Mouse (Mus musculus) skeletal muscle tissue, adult 2 months (tissue): ENCODE data around the gene Dda1.
A peak's percentile ranks its signal among the peaks of the same experiment; 100 is the strongest.

Source experiments
- DNase-seq: peaks from one replicate; pipeline ENCODE4 v3.0.0-alpha.2; 2012; ENCODE audit warnings: low read depth, low spot score

The Dda1 gene

DNA sequence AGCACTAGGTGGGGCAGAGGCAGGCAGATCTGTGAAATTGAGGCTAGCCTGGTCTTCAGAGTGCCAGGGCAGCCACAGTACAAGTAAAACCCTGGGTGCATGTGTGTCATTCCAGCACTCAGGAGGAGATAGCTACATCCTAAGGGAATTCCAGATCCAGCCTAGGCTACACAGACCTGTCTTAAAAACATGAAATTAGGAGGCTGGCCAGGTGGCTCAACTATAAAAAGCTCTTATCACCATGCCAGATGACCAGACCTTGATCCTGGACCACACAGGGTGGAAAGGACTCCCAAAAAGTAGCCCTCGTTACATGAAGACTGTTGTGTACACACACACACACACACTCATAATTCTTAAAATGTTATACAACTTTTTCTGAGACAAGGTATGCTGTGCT is 998 bp upstream of the Dda1 start:
- no peak for DNase-seq

DNA sequence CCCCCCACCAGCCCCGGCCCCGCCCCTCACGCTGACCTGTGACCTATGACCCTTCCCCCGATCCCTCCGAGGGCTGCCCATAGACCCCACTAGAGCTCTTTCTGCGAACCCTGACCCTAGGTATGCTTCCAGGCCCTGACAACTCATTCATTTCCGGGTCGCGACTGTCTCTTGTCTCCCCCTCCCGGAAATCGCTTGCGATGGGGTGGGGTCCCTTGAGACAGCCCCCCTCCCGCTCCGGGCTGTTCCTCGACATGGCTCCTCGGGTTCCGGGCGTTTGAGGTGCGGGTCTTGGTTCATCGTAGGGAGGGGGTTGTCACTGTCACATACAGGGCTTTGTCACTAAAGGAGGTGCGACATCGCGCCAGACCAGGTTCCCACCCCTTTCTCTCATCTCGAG is 412 bp downstream of the Dda1 start:
- DNase-seq: no peak

DNA sequence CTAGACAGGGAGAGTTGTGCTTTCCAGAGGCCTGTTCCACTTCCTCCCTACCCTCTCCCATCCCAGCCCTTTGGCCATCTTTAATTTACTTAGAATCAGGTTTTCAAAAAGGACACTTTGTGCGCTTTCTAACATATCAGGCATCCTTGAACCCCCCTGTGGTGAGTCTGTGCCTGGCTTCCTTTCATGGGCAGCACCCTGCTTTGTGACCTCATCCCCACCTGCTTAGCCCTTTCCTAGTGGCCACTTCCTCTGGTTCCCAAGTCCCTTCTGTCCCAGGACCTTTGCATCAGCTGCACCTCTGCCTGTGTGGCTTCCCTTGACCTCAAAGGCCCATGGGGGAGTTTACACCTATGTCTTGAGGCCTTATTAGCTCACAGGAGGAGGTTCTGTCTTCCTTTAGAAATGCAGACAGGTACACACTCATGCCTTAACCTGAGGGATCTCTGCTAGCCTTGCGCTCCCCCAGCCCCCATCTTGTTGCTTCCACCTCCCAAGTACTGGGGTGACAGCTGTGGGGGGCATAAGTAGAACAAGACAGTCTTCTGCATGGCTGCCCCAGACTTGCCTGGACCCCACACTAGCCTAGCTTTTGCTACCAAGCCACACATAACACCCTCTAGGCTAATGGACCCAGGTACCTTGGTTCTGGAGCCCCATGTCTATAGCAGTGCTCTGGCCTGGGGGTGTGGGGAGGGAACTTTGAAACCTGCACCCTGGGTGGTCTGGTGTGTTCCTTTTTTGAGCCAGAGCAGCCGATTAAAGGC is 1.3 kb downstream of the Dda1 start:
- no peak for DNase-seq

DNA sequence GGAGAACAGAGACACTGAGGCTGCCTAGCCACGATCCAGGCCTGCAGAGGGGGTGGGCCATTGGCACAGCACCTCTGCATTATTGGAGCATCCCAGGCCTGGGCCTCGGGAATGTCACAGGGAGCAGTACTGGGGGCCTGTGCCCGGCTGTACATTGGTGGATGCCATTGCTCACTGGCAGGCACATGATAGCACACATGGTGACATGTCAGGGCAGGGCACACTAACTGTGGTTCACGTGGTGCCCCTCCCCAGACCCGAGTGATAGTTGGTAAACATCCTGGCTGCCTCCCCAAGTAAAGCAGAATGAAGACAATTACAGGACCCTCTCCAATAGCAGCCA is 1.9 kb downstream of the Dda1 start:
- DNase-seq: no peak

DNA sequence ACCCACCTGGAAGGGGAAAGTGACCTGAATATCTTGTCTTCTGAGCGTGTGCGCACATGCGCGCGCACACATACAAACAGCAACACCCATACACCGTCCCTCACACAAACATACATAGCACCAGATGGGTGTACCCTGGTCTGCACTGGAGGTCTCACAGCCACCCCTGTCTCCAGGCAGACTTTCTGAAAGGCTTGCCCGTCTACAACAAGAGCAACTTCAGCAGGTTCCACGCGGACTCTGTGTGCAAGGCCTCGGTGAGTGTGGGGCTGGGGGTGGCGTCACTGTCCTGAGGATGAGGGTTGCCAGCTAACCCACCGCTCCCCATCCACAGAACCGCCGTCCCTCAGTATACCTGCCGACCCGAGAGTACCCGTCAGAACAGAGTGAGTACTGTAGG is 2.9 kb downstream of the Dda1 start:
- no peak for DNase-seq

DNA sequence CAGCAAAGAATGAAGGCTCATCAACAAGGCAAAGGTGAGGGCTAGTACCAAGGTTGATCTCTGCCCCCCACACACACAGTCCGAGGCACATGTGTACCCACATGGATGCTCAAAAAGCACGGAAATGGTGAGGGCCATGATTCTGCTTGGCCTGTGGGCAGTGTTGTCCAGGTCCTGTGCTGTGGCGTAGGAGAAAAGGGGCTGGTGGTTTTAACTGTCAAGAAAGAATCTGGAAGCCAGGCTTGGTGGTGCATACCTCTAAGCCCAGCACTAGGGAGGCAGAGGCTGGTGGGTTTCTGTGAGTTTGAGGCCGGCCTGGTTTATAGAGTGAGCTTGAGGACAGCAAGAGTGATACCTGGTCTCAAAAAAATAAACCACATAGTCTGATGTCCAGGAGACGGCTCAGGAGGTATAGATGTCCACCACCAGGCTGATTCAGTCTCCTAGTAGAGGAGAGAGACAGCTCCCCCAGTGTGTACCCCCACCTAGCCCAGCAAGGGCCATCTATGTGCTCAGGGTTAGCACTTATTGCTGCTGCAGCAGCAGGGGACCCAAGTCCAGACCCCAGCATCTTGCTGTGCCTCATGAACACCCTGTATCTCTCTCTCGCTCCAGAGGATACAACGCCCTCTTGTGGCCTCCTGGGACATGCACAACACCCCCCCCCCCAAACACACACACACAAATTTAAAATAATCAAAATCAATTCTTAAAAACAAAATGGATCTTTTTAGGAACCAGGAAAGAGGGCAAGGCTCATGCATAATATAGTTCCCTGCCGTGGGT is 3.8 kb downstream of the Dda1 start:
- DNase-seq: no peak

DNA sequence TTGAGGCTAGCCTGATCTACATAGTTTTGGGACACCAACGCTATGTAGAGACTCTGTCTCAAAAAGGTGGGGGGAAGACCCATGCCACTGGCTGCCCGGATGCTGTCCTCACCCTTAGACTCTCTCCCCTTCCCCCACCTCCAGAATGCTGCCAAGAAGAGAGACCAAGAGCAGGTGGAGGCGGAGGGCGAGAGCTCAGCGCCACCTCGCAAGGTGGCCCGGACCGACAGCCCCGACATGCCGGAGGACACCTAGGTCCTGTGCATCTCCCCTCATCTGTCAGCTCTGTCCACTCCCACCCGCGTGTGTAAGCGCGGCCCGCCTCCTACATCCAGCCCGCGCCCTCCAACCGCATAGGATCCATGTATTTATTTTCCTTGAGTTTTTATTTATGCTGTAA is 5.3 kb downstream of the Dda1 start:
- no peak for DNase-seq

DNA sequence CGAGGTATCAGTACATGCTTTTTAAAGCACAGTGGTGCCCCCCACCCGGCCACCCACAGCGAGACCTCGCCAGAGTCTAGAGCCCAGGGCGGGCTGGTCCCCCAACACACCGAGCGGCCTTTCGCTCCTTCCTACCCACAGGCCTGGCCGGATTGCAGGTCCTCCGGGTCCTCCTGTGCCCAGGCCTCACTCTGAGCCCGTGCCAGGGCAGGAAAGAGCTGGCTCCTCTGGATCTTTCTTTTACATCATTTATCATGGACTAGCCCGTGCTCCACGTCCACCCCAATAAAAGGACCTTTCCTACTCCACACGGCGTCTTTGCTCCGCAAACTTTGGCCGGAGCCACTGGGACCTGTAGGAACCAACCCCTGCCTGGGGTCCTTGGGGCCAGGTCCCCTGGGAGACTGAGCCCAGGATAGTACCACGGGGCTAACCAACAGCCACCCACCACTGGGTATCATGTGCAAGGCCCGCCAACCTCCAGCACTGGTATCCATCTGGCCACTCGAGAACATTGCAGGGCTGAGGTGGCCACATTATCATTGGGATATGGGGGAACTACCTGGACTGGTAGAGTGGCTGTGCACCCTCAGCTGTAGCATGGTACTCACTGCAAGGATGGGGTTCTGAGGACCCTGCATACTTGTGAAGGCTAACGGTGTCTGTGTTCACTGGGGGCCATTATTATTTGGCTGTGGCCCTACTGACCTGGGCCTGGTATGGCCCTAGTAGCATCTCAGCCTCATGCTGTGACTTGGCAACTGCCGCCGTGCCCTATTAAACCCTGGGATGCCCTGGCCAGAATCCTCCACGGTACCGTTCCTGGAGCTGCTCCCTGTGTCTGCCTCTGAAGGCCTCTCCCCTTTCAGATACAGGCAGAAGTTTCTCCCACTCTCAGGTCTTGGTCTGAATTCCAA is 6.0 kb downstream of the Dda1 start:
- DNase-seq: no peak

DNA sequence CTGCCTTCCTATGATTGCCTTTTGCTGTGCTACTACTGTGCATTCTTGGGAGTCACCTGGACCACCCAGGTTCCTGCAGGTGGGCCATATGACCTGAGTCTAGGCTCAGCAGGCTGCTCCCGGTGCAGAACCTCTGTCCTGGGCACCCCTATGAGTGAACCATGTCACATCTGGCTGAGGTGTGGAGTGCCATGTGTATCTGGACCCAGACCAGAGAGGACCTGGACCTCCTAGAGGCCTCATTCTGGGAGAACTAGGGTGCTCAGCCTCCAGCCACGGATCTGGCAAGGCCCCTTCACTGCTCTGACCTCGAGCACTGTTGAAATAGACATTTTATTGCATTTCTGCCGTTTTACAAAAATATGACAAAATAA is 6.7 kb downstream of the Dda1 start:
- DNase-seq: no peak

DNA sequence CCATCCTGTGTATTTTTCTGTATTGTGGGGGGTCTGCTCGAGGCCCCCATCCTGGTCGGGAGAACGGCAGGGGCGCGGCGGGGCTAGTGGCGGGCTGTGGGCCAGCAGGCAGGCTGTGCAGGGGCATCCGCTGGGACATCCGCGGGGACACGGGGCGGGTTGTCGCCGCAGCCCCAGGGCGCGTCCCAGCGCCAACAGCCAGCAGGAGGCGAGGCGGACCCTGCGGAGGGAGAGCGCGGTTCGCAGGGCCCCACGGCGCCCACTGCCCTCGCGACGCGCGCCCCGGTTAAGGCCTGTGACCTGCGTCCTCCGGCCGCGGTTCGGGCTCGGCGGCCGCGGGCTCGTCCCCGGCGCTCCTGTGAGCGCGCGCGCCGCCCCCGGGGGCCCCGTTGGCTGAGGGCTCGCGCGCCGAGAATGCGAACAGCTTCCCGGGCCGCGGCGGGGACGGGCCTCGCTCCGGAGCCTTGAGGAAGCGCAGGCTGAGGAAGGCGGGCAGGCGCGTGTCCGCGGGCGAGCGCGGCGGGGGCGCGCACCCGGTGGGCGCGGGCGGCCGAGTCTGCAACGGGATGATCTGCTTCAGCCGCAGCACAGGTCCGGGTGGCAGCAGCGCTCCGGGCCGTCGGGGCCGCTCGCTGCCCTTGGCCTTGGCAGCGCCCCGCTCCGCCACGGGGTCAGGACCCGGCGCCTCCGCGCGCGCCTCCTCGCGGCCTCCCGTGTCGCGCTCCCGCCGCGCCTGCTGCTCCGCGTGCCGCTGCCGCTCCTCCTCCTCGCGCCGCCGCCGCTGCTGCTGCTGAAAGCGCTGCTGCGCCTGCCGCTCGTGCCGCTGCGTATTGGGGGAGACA is 7.3 kb downstream of the Dda1 start:
- DNase-seq: no peak

DNA sequence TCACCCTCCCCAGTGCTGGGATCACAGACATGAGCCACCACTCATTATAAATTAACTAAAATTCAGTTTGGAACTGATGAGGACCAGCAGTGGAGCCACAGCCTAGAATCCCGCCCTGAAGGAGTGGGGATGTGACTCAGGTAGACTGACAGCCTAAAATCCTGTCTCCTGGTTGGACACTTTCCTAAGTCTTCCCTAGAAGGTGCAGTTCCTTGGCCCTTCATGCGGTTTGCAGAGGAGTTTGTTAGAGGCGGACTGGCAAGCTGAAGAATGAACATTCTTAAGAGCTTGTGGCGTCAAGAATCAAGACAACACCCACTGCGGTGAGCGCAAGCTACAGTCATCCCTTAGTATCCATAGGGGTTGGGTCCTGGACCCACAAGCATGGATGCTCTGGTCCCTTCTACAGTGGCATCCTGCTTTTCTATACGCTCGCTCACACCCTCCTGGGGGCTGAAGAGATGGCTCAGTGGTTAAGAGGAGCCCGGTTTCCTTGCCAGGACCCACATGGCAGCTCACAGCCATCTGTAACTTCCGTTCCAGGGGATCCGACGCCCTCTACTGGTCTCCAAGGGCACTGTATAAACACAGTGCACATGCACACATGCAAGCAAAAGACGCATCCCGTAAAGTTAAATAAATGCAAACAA is 8.3 kb downstream of the Dda1 start:
- DNase-seq: no peak

DNA sequence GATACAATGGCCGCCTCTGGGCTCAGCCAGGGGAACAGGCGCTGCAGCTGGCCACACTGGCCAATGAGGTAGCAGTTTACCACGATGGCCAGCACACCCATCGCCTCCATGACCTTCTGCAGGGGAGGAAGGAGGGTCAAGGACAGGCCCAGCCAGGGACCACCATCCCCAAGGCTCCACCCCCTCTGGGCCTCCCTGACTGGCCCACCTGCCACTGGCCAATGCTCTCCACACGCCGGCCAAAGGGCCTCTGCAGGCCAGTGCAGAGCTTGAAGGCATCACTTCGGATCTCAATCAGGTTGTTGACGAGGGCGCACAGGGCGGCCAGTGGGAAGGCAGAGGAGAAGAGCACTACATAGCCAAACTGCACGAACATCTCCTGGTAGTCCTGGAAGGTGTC is 9.9 kb downstream of the Dda1 start:
- DNase-seq: no peak

DNA sequence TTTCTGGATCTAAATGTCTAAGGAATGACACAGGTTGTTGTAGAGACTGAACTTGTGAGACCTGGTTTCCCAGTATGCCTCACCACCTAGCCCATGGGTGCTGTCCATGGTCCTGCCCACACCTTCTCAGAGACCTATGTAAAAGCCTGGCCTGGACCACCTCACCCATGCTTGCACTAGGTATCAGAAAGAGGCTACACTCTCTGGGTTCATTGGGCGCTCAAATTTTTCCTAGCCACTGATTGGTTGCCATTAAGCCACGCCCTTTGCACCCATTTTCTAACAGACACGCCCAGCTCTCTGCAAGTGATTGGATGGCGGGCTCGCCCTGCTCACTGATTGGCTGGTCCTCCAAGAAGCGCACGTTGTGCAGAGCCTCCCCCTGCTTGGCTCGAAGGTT is 14.9 kb downstream of the Dda1 start:
- no peak for DNase-seq

DNA sequence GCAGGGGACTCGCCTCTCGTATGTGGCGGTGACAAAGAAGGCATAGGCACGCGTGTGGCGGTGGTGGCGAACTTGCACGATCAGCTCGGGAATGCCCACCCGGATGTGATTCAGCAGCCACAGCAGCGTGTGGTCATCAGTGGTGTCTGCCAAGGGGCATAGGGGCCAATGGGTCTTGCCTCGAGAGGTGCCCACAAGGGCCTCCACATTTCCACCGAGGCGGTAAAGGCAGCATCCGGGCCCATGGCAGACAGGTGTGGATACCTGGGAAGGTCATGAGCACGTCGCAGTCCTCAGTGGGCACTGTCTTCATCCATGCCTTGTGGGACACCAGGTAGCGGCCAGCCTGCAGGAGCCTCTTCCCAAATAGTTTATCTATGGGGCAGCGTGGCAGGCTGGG is 15.7 kb downstream of the Dda1 start:
- DNase-seq: no peak

DNA sequence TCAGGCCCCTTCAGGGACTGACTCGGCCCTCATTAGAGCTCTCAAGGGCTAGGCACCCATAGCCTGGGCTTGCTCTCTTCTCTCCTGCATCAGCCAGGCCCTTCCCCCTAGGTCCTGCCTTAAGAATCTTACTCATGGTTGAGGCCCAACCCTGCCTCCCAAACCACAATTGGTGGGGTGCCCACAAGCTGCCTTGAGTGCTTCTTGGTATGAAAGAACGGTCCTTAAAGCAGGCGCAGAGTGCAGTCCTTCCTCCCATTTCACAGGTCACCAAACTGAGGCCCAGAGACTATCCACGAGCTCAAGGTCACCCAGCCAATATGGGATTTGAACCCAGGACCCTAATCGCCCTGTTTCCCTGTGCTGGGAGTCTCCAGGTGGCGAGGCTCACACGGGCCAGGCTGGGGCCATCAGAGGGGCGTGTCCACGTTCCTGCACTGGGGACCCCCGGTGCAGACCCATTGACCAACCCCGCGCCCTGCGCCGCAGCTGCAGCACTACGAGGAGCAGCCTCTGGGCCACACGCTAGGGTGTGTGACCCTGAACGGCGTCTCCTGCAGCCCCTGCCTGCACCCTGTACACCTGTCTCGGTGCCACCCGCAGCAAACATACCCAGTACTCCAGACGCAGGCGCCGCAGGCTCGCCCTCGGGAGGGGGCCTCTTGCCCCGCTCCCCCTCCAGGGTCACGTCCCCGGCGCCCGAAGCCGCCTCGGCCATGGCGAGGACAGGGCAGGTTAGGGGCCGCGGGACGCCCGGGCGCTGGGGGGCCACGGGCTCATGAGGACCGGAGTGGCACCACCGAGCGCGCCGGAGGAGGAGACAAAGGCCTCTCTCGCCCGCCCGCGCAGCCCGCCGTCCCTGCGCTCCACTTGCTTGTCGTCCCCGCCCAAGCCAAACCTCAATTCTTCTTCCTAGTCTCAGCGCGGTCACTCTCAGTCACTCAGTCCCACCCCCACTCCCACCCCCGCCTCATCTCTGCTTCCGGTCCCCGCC is 16.4 kb downstream of the Dda1 start, which contains the start of gene Ano8:
Ano8 (minus strand) TSS at position 822 of the 994 bp plus-strand sequence.
- DNase-seq: no peak

DNA sequence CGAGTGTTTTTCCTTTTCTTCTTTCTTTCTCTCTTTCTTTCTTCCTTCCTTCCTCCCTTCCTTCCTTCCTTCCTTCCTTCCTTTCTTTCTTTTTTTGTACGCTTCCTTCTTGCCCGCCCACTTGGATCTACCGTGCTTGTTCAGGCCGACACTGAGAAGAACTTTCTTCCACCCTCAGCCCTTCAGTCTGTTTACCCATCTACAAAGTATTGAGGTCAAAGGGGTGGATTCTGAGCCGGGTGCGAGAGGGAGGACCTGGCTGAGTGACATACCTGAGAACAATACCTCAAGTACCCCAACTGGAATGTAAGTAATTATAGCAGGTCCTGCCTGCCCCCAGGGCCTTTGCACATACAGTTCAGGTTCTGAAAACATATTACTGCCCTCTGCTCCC is 17.1 kb downstream of the Dda1 start:
- DNase-seq: no peak

DNA sequence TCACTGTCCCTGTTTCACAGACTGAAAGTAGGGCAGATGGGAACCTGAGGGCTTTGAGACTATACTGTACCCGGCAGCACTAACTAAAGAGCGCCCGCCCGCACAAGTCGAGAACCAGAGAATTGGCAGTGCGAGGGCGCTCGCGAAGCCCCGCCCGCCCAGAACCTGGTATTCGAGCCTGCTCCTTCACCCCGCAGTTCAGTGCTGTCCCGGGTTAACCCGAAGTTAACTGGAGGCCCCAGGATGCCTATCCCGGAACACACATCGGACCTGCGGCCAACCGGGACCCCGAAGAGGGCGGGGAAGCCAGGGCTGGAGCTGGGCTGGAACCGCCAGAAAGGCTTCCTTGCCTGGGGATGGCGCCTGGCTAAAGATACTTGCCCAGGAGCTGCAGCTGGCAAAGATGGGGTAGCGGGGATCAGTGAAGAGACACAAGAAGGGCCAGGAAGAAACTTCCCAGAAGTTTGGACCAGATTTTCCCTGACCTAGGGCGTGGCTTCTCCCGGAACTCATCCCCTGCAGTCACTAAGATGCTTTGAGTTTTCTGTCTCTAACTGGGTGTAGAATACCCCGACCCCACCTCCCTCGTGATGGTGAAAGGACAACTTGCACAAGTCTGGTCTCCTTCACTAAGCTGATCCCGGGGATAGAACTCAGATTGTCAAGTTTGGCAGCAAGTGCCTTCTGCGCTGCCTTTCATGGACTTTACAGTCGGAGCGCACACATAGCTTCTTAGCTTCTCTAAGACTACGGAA is 18.9 kb downstream of the Dda1 start, which contains the start of gene Gtpbp3:
Gtpbp3 (plus strand) TSS at position 413 of the 755 bp plus-strand sequence.
- DNase-seq: peak; percentile 70

DNA sequence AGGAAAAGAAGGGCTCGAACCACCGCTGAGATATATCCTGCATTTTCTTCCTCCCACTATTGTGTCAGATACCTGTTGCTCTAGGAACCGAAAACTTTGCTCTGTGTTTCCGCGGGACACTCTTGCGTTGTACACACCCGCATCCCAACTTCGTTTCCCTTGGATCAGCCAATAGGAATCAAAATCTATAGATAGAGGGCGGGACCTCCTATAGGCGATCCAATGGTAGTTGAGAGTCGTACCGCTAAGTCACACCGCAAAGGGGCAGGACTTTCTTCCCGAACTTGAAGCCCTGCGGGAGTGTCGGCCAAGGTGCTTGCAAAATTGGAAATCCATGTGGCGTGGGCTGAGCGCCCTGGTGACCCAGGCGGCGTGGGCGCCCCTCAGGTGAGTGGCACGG is 19.5 kb downstream of the Dda1 start:
- DNase-seq: peak; percentile 94

DNA sequence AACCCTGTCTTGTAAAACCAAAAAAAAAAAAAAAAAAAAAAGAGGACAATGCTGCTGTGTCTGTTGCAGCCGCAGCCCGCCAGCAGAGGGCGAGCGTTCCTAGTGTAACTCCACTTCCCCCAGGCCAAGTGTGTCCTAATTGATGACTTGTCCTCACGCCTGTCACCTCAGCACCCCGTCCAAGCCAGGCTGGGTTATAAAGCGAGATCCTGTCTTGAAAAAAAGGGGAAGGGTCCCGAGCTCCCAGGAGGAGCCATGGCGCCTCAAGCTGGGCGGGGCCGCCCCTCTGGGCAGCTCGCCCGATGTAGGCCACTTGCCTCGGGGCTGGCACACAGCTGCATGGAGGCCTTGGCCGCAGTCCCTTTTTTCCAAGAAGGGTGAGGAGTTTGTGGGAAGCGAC is 26.0 kb downstream of the Dda1 start:
- peak; percentile 77 for DNase-seq
